Mouse (Mus musculus) left cerebral cortex, adult 8-10 months (tissue): ENCODE results near the gene Zfp746. TPM values are rescaled to one million over a fixed set of nuclear protein-coding genes. Genes with fewer than 3 reads are reported as not detected.
A peak's percentile ranks its signal among the peaks of the same experiment; 100 is the strongest.

Source experiments
- DNase-seq, 2 experiments: peaks; one replicate each; pipeline ENCODE4 v3.0.0; 2022; ENCODE audit warnings: low spot score in 2 of 2
- microRNA-seq, 2 experiments: library from miRNA; unstranded; fragments of <30 nt; microRNA quantifications; one replicate each; pipeline ENCODE4 v1.2.0; 2022
- total RNA-seq, 4 experiments: library from RNA; stranded (reverse); gene quantifications; 2 replicates each; pipeline ENCODE4 v1.2.4; 2022

Zfp746 gene
- total RNA-seq, 4 experiments from 2014 or later, result 30.4 to 35.2 (median 32.0) TPM

- no peak for DNase-seq
Measured at GRCm38 (mm10) chr6:48047450-48048351, 38.7 kb downstream of the Zfp746 start.

DNA sequence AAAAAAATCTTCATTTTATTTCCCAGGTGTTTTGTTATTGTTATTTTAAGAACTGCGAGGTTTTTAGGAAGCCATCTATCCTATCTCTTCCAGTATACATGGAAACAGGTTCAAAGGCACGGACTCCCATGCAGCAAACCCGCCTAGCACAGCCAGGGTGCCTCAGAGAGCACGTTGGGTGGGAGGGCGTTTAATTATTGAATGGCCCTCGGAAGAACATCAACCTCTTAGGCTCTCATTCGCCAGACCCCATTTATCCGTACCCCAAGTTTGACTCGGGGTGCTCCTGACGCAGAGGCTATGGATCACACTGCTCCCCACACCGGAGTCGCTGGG lies 39.3 kb downstream of the Zfp746 start:
- no peak for DNase-seq

DNA sequence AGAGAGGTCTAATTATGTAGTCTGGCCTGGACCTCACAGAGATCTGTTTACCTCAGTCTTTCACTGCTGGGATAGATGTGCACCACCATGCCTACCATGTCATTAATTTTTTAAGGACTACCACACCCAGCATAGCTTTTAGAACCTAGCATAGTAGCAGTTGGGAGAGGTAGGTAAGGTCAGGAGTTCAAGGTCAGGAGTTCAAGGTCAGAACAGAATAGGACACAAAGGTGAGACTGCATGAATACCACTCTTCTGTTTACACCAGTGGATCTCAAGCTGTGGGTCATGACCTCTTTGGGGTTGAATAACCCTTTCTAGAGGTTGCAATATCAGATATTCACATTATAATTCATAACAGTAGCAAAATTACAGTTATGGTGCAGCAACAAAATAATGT lies 53.7 kb downstream of the Zfp746 start:
- DNase-seq, result no peak

DNA sequence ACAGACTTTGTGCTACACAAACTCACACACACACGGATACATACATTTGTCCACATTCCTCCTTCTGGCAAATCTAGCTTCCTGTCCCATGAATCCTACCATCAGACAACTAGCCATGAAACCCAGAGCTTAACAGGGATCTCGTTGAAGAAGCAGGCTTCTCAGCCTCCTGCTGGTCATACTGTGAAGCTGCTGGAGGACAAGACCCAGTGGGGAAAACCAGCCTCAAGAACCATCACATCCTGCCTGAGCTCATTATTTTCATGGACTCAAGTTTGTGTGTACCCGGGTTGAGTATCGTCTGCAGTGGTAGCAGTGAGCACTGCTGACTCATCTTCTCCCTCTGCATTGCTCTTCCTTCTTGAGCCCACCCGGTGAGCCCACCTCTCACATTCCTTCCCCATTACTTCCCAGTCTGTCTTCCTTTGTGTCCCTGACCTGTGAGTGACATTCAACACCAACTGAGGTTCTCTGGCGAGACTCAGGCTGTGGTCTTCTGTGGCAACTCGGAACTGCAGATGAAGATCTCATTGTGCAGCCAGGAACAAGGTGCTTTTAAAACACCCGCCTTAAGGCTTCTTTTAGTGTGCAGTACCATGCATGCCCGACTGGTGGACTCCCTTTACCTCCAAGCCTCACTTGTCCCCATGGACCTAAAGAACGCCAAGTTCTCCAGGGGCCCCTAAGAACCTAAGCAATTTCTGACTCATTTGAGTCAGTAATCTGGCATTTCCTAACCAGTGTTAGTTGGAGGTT lies 60.3 kb downstream of the Zfp746 start:
- no peak for DNase-seq

- no peak for DNase-seq
Measured at GRCm38 (mm10) chr6:48024994-48025345, 61.4 kb downstream of the Zfp746 start.

DNA sequence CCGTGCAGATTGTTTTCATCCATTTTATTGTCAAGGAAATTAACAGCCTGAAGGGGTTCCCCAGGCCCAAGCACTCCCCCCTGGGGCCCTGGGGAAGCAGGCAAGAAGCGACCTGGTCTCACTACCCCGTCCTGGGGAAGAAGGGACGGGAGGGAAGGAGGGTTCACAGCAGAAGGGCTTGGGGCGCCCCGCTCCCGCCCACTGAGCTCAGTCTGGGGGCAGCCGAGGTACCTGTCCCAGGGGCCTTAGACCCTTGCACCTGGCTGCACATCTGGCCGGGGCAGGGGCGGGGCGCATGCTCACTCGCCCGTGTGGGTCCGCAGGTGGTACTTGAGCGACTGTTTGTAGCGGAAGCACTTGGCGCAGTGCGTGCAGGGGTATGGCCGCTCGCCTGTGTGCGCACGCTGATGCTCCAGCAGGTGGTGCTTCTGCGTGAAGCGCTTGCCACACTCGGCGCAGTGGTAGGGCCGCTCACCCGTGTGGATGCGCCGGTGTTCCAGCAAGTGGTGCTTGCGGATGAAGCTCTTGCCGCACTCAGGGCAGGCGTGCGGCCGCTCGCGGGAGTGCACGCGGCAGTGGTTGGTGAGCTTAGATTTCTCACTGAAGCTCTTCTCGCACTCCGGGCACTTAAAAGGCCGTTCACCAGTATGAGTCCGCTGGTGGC lies 61.9 kb downstream of the Zfp746 start:
- DNase-seq, result no peak

GRCm38 (mm10) chr6:48022672-48023071 lies 63.7 kb downstream of the Zfp746 start:
- no peak for DNase-seq

GRCm38 (mm10) chr6:48021678-48022077 lies 64.7 kb downstream of the Zfp746 start:
- DNase-seq, result no peak

DNA sequence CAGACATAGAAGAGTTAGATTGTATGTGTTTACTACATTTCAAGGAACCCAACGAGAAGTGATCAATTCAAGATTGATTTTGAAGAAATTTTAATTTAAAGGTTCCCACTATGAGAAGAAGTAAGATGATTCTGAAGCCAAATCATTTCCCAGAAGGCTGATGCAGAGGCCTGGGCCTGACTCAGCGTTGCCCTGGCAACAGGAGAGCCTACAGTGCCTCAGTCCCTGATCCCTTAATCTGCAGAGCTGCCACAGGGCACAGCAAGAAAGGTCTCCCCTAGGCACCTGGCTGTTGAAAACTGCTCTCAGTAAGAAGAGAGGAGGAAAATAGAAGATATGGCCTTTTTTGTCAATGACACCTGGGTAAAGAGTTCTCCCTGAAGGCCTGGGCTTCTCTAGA lies 66.4 kb downstream of the Zfp746 start:
- peak in 1 of 2 experiments; percentile 57 for DNase-seq

DNA sequence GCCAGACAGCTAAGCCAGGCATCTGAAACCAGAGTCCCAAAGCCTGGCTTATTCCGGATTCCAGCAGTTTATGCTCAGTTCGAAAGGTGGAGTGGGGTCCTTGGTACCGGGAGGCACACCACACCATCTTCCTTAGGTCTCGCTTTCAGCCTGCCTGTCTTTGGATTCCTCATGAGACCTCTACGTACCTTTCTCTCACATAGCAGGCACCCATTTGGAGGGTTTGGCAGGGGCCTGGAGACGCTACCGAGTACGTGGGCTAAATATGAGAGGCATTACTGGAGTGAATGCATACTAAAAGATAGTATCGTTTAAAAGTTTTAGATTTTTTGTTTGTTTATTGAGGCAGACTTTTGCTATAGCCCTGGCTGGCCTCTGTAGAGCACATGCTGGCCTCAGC lies 69.6 kb downstream of the Zfp746 start:
- no peak for DNase-seq

- DNase-seq, result peak in 1 of 2 experiments; percentile 64
Measured at GRCm38 (mm10) chr6:48016090-48016521, 70.3 kb downstream of the Zfp746 start.

Small RNA genes lying within 50 kb of the gene (microRNA-seq; reads per million reads assigned to microRNA genes)
- 0 to 0.21 reads per million in 2 experiments for gene Gm24563

Other genes starting within 250 kb of the Zfp746 start
- gene Zfp282, start 209.4 kb downstream of the Zfp746 start, total RNA-seq, result 10 to 100 TPM; 11.0 to 13.4 (median 11.8) TPM
- 10 to 100 TPM; 17.5 to 19.1 (median 18.2) TPM for gene Zfp212, start 166.1 kb downstream of the Zfp746 start, total RNA-seq
- 10 to 100 TPM; 20.0 to 24.1 (median 21.1) TPM for gene Zfp956, start 133.2 kb downstream of the Zfp746 start, total RNA-seq
- gene Zfp777, start 37.7 kb downstream of the Zfp746 start, total RNA-seq, result 10 to 100 TPM; 38.6 to 41.1 (median 39.2) TPM